Mouse (Mus musculus) intestine, embryonic 16.5 days (tissue): Measurements from ENCODE around the gene Hddc3. TPM values are rescaled to one million over a fixed set of nuclear protein-coding genes. Genes with fewer than 3 reads are reported as not detected.
"Not testable (repeated sequence)": the region's sequence is repeated elsewhere in the genome, so short reads cannot be mapped to it uniquely, and the experiment has no call there.

Experiments used
- ATAC-seq: fragments of 200-750 bp; cut with Nextera tagmentation; 2 replicates; pipeline ENCODE4 v1.8.0; 2017; ENCODE audit warnings: moderate TSS enrichment, moderate library complexity
- H3K27ac ChIP-seq: fragments of 300-500 bp; sonication (generic); 2 replicates; pipeline ENCODE4 v1.5.1; 2014; ENCODE audit warnings: mild to moderate bottlenecking, low read length
- H3K27me3 ChIP-seq: fragments of 300-500 bp; sonication (generic); replicated peaks from 2 replicates; pipeline ENCODE4 v1.6.1; 2014; ENCODE audit warnings: low read length, control low read depth, mixed read lengths; ENCODE audit not compliant: control insufficient read depth, insufficient read depth
- H3K36me3 ChIP-seq: fragments of 300-500 bp; sonication (generic); 2 replicates; pipeline ENCODE4 v1.6.1; 2014; ENCODE audit warnings: low read length, control low read depth; ENCODE audit not compliant: control insufficient read depth, insufficient read depth
- H3K4me1 ChIP-seq: fragments of 300-500 bp; sonication (generic); 2 replicates; pipeline ENCODE4 v1.6.1; 2014; ENCODE audit warnings: low read length, control low read depth, mixed read lengths; ENCODE audit not compliant: control insufficient read depth, insufficient read depth
- H3K4me2 ChIP-seq: fragments of 300-500 bp; sonication (generic); 2 replicates; pipeline ENCODE4 v1.6.1; 2014; ENCODE audit warnings: low read depth, low read length, control low read depth
- H3K4me3 ChIP-seq: fragments of 300-500 bp; sonication (generic); 2 replicates; pipeline ENCODE4 v1.5.1; 2014; ENCODE audit warnings: mild to moderate bottlenecking, low read length
- H3K9ac ChIP-seq: fragments of 300-500 bp; sonication (generic); 2 replicates; pipeline ENCODE4 v1.6.1; 2014; ENCODE audit warnings: low read depth, low read length
- H3K9me3 ChIP-seq: fragments of 300-500 bp; sonication (generic); 2 replicates; pipeline ENCODE4 v1.6.1; 2016; ENCODE audit warnings: low read length, control low read depth; ENCODE audit not compliant: control insufficient read depth
- WGBS: fragments of 180-500 bp; shearing (Covaris S2); extraction: QIAGEN DNeasy Blood & Tissue Kit; methylation state at CpG from one replicate; pipeline ENCODE4 v1.1.7; 2014; 5-methylcytosine and 5-hydroxymethylcytosine counted together
- polyA plus RNA-seq: library from polyadenylated mRNA; unstranded; fragments of >200 nt; fragmentation: Nextera tagmentation; extraction: Ambion mirVana; gene quantifications from 2 replicates; pipeline ENCODE4 v1.2.1, GENCODE M21; 2015

Hddc3 gene
- polyA plus RNA-seq, 1 experiment from 2014 or later = 18.7 TPM

DNA sequence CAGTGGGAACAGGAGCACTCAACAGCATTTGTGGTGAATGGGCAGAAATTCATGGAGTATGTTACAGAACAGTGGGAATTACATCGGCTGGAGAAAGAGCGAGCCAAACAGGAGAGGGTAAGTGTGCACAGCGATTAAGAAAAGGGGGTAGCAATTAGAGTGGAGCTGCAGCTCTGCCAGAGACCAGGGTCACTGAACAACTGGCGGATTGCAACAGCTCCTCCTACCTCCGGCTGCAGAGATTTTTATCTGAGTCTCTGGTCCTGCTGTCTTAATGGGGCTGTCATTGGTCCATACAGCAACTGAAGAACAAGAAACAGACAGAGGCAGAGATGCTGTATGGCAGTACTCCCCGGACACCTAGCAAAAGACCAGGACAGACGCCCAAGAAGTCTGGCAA, 32.1 kb upstream of the Hddc3 start:
- peaks cover 25% of the 10 kb centered on the region for H3K36me3 ChIP-seq
- 81% methylated on average over 7 of the region's 7 CpGs for WGBS
- H3K27me3 ChIP-seq = no peaks in the 10 kb centered on the region
- no peak overlapping the region for H3K27ac ChIP-seq
- H3K9ac ChIP-seq = no peak overlapping the region
- no peaks in the 10 kb centered on the region for H3K4me1 ChIP-seq
- ATAC-seq = no peak
- H3K4me2 ChIP-seq = no peak overlapping the region
- H3K4me3 ChIP-seq = no peak overlapping the region
- H3K9me3 ChIP-seq = no peaks in the 10 kb centered on the region

DNA sequence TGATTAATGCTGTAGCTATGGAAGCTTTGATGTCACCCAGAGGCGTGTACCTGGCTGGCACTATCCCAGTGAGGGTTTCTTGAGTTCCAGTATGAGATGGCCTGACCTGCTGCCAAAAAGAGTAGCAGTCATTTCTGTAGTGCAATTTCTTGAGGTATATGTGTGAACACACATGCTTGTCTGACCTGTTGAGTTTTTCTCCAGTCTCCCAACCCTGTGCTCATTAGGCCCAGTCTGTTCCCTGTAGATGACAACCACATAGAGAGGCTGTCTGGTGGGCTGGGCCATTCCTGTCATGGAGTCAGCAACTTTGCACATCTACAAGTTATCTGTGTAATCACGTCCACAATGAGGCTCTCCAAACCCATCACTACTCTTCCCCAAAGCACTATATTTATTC, 27.2 kb upstream of the Hddc3 start:
- H3K36me3 ChIP-seq = peaks cover 29% of the 10 kb centered on the region
- no peak overlapping the region for H3K9ac ChIP-seq
- ATAC-seq = no peak
- no peaks in the 10 kb centered on the region for H3K9me3 ChIP-seq
- no peak overlapping the region for H3K4me2 ChIP-seq
- no peak overlapping the region for H3K27ac ChIP-seq
- no peak overlapping the region for H3K4me3 ChIP-seq
- H3K4me1 ChIP-seq = no peaks in the 10 kb centered on the region
- WGBS = 81% methylated on average over 2 of the region's 2 CpGs
- no peaks in the 10 kb centered on the region for H3K27me3 ChIP-seq

DNA sequence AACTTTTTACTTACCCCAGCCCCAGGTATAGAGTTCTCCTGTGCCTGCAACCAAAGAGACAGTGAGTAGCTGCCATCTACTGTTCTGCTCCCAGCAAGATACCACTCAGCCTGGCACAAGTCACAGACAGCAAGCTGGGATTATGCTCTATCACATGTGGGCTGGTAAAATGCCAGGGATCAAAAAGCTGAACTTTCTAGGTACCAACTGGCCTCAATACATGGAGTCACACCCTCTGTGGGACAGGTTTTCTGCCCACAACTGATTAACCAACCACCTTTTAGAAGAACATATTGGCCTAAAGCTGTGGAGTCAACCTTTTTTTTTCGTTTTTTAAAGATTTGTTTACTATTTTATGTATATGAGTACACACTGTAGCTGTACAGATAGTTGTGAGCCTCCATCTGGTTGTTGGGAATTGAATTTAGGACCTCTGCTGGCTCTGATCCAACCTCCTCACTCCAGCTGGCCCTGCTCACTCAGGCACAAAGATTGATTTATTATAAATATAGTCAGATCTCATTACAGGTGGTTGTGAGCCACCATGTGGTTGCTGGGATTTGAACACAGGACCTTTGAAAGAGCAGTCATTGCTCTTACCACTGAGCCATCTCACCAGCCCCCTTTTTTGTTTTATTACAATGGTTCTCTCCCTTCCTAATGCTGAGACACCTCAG, 25.3 kb upstream of the Hddc3 start:
- Histone ChIP-seq H3K27ac (no peak overlapping the region), H3K27me3 (no peaks in the 10 kb centered on the region), H3K4me2 (no peak overlapping the region), H3K36me3 (peaks cover 22% of the 10 kb centered on the region), H3K4me1 (no peaks in the 10 kb centered on the region), H3K4me3 (no peak overlapping the region), H3K9me3 (no peaks in the 10 kb centered on the region), H3K9ac (no peak overlapping the region)
- 76% methylated on average over 1 of the region's 1 CpGs for WGBS
- no peak for ATAC-seq

DNA sequence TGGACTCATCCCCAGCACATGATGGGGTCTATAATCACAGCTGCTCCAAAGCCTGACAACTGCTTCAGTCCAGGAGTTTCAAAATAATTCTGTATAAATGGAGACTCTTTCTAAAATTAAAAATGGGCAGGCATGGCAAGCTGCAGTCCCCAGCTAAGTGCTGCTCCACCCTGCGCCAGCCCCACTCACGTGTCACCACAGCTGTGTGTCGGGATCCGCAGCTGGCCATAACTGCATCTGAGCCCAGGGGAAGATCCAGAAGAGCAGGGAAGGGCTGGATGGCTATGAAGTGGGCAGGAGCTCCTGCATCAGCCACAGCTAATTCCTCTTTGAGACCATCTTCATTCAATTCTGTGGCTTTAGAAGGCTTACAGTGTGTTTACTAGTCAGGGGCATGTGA, 24.2 kb upstream of the Hddc3 start:
- Histone ChIP-seq H3K27me3 (no peaks in the 10 kb centered on the region), H3K4me2 (no peak overlapping the region), H3K9ac (no peak overlapping the region), H3K4me3 (no peak overlapping the region), H3K36me3 (peaks cover 14% of the 10 kb centered on the region), H3K9me3 (no peaks in the 10 kb centered on the region), H3K4me1 (peaks cover 9% of the 10 kb centered on the region), H3K27ac (no peak overlapping the region)
- WGBS = 90% methylated on average over 4 of the region's 4 CpGs
- no peak for ATAC-seq

DNA sequence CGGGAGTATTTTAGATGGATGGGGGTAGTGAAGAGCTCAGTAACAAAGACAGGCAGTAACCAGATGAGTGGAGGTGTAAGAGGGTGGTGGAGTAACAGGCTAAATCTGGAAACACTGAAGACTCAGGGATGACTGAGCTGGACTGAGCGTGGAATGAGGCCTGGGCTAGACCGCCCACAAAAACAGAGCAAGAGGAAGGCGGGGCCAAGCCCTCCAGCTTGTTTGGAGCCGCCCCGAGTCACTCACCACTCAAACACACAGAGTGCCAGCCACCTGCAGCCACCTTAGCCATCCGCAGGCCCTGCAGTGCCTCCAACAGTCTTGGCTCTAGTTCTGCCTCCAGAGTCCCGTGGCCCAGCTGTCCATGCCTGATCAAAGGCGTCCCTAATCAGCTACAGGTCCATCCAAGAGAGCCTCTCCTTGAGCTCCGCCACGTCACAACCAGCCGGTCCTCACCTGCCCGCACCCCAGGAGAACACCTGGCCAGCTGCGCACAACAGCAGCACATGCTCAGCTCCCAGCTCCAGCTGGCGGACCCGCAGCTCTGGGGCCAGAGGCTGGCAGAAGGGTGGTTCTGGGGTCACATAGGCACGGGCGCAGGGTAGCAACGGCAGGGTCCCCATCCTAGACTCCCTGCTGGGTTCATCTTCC, 22.9 kb upstream of the Hddc3 start:
- no peak overlapping the region for H3K4me3 ChIP-seq
- no peak overlapping the region for H3K9ac ChIP-seq
- H3K4me1 ChIP-seq = peaks cover 10% of the 10 kb centered on the region
- no peaks in the 10 kb centered on the region for H3K27me3 ChIP-seq
- WGBS = 84% methylated on average over 19 of the region's 19 CpGs
- H3K9me3 ChIP-seq = no peaks in the 10 kb centered on the region
- H3K27ac ChIP-seq = no peak overlapping the region
- H3K36me3 ChIP-seq = peaks cover 11% of the 10 kb centered on the region; the same call in 1 of the 2 replicates
- ATAC-seq = no peak
- no peak overlapping the region for H3K4me2 ChIP-seq

DNA sequence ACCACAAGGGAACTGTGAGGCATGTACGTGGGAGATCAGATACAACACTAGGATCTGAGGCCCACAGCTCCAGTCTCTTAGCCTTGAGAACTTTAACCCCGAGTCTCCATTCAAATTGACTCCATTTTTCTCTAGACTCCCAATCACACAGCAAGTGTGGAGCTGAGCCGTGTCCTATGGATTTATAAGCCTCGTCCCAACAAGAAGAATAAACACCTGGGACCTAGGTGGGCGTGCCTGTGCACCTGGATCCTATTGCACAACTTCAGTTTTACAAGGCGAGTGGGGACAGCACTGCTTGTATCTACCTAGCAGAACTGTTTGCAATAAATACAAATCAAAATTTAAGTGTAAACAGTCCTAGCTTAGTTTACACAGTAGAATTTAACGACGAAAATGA, 19.6 kb upstream of the Hddc3 start:
- Histone ChIP-seq H3K9ac (peak overlapping the region; percentile 76), H3K9me3 (no peaks in the 10 kb centered on the region), H3K4me3 (peak overlapping the region; percentile 70), H3K27me3 (no peaks in the 10 kb centered on the region), H3K4me2 (peak overlapping the region; percentile 78), H3K4me1 (peaks cover 13% of the 10 kb centered on the region), H3K36me3 (0 out of 2 replicates have a peak, but pooled peaks cover 8% of the 10 kb centered on the region), H3K27ac (peak overlapping the region; percentile 92)
- WGBS = 11% methylated on average over 8 of the region's 8 CpGs
- ATAC-seq = 0 out of 2 replicates have a peak, but pooled peaks have one; percentile 17

DNA sequence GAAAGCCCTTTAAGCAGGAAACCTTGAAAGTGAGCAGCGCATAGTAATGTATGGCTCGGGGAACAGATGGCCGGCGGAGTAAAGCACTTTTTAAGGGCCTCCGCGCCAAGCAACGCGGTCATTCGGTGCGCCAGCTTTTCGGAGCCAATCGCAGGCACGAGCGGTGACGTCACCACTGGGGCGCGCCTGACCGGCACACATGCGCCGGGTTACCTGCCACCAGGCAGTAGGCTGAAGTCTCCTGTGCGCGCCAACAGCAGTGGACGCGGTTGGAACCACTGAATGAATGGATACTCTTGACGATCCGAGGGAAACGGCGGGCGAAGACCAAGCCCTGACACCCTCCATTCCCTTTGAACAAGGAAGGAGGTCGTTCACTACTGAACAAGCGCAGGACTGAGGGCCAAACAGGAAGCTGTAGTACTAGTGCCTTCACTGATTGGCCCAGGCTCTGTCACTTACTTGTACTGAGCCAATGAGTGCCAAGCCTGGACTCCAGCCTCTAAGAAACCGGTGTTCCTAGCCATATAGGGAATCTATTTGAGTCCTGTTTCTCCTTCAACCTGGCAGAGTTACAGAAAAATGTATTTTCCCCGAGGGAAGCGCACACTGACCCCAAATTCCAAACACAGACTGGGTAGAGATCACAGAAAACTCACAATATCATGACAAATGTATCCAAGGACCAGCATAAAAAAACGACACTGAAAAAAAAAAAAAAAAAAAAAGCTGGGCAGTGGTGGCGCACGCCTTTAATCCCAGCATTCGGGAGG, 18.7 kb upstream of the Hddc3 start, which contains the start of gene Rccd1:
Gene Rccd1, minus strand, starts transcription at position 412 of the 773 bp plus-strand sequence.
- Histone ChIP-seq H3K27me3 (no peaks in the 10 kb centered on the region), H3K4me3 (peak within 1 kb of the TSS; percentile 70), H3K27ac (peak within 1 kb of the TSS; percentile 92), H3K36me3 (peaks cover 7% of the 10 kb centered on the region), H3K9ac (peak within 1 kb of the TSS; percentile 76), H3K4me2 (peak within 1 kb of the TSS; percentile 78), H3K4me1 (peaks cover 13% of the 10 kb centered on the region), H3K9me3 (no peaks in the 10 kb centered on the region)
- ATAC-seq = peak; percentile 99
- 1% methylated on average over 38 of the region's 38 CpGs for whole genome bisulfite sequencing

DNA sequence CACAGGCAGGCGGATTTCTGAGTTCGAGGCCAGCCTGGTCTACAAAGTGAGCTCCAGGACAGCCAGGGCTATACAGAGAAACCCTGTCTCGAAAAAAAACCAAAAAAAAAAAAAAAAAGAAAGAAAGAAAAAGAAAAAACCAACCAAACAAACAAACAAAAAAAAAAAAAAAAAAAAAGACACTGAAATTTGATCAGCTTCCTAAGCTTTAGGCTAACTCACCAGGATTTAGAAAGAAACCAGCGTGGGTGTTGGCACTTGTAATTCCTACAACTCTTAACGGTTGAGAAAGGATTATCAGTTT, 18.1 kb upstream of the Hddc3 start:
- H3K36me3 ChIP-seq, H3K27me3 ChIP-seq, H3K9me3 ChIP-seq, H3K4me2 ChIP-seq, H3K4me3 ChIP-seq, ATAC-seq: not testable (repeated sequence)
- Histone ChIP-seq H3K27ac (peak overlapping the region; percentile 92; the same call in 1 of the 2 replicates), H3K4me1 (peaks cover 13% of the 10 kb centered on the region), H3K9ac (peak overlapping the region; percentile 76; the same call in 1 of the 2 replicates)
- 39% methylated on average over 5 of the region's 5 CpGs for WGBS

DNA sequence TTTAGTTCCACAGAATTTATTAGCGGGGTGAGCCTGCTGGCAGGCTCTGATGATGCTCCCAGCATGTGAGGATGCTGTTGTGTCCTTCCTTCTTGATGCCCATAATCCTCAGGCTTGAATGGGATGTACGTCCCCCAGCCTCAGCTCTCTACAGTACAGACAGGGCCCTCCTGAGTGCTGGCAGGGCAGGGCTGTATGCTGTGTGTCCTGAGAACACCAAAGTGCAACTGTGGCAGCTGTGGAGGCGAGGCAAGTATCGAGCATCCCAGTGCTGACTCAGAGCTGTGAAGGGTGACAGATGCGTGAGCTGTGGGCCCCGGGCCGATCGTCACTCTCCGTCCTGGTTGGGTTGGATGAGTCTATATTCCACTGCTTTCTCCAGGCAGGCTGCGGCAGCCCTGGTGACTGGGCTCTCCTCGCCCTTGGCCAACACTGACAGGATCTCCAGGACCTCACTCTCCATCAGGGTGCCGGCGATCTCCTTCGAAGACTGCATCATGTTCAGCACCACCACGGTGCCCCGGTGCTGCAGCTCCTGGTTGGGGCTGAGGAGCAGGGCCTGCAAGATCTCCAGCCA, 17.5 kb upstream of the Hddc3 start:
- H3K9me3 ChIP-seq = no peaks in the 10 kb centered on the region
- H3K27me3 ChIP-seq = no peaks in the 10 kb centered on the region
- 92% methylated on average over 16 of the region's 16 CpGs for WGBS
- peaks cover 7% of the 10 kb centered on the region for H3K36me3 ChIP-seq
- peak overlapping the region; percentile 9; the same call in 1 of the 2 replicates for H3K27ac ChIP-seq
- peaks cover 13% of the 10 kb centered on the region for H3K4me1 ChIP-seq
- no peak overlapping the region for H3K4me3 ChIP-seq
- no peak overlapping the region; the same call in 1 of the 2 replicates for H3K9ac ChIP-seq
- ATAC-seq = no peak
- H3K4me2 ChIP-seq = no peak overlapping the region
